Mouse (Mus musculus) forebrain, embryonic 11.5 days (tissue): ENCODE measurements around the gene Tmem108. TPM values are rescaled to one million over a fixed set of nuclear protein-coding genes. Genes with fewer than 3 reads are reported as not detected.

Source experiments
- ATAC-seq: fragments of 200-750 bp; cut with Nextera tagmentation; replicated peaks from 2 replicates; pipeline ENCODE4 v1.8.0; 2017; ENCODE audit warnings: moderate TSS enrichment; ENCODE audit not compliant: low FRiP score
- DNase-seq: peaks from one replicate; pipeline ENCODE4 v3.0.0-alpha.2; 2017; ENCODE audit warnings: low spot score
- H3K27ac ChIP-seq: fragments of 300-500 bp; sonication (generic); 2 replicates; pipeline ENCODE4 v1.5.1; 2014; ENCODE audit warnings: low read depth, low read length
- H3K27me3 ChIP-seq: fragments of 300-500 bp; sonication (generic); 2 replicates; pipeline ENCODE4 v1.6.1; 2014; ENCODE audit warnings: mild to moderate bottlenecking, low read length, mixed read lengths; ENCODE audit not compliant: control insufficient read depth, insufficient read depth
- H3K36me3 ChIP-seq: fragments of 300-500 bp; sonication (generic); 2 replicates; pipeline ENCODE4 v1.6.1; 2014; ENCODE audit warnings: mild to moderate bottlenecking, low read length, moderate library complexity, mixed read lengths; ENCODE audit not compliant: control insufficient read depth, insufficient read depth
- H3K4me1 ChIP-seq: fragments of 300-500 bp; sonication (generic); replicated peaks from 2 replicates; pipeline ENCODE4 v1.6.1; 2014; ENCODE audit warnings: low read length, mixed read lengths; ENCODE audit not compliant: control insufficient read depth, insufficient read depth
- H3K4me2 ChIP-seq: fragments of 300-500 bp; sonication (generic); 2 replicates; pipeline ENCODE4 v1.6.1; 2014; ENCODE audit warnings: low read depth, mild to moderate bottlenecking, low read length, moderate library complexity, mixed read lengths; ENCODE audit not compliant: severe bottlenecking
- H3K4me3 ChIP-seq: fragments of 300-500 bp; sonication (generic); 2 replicates; pipeline ENCODE4 v1.5.1; 2014; ENCODE audit warnings: low read depth, low read length
- H3K9ac ChIP-seq: fragments of 300-500 bp; sonication (generic); 2 replicates; pipeline ENCODE4 v1.6.1; 2014; ENCODE audit warnings: low read length
- H3K9me3 ChIP-seq: fragments of 300-500 bp; sonication (generic); 2 replicates; pipeline ENCODE4 v1.6.1; 2016; ENCODE audit warnings: low read length, mixed read lengths; ENCODE audit not compliant: control insufficient read depth
- WGBS: fragments of 180-500 bp; shearing (Covaris S2); extraction: QIAGEN DNeasy Blood & Tissue Kit; methylation state at CpG from one replicate; pipeline ENCODE4 v1.1.7; 2014; 5-methylcytosine and 5-hydroxymethylcytosine counted together
- polyA plus RNA-seq: library from polyadenylated mRNA; unstranded; fragments of >200 nt; fragmentation: Nextera tagmentation; extraction: Ambion mirVana; gene quantifications from 2 replicates; pipeline ENCODE4 v1.2.1, GENCODE M21; 2014

The Tmem108 gene
- polyA plus RNA-seq, 1 experiment from 2014 or later: 27.2 TPM

DNA sequence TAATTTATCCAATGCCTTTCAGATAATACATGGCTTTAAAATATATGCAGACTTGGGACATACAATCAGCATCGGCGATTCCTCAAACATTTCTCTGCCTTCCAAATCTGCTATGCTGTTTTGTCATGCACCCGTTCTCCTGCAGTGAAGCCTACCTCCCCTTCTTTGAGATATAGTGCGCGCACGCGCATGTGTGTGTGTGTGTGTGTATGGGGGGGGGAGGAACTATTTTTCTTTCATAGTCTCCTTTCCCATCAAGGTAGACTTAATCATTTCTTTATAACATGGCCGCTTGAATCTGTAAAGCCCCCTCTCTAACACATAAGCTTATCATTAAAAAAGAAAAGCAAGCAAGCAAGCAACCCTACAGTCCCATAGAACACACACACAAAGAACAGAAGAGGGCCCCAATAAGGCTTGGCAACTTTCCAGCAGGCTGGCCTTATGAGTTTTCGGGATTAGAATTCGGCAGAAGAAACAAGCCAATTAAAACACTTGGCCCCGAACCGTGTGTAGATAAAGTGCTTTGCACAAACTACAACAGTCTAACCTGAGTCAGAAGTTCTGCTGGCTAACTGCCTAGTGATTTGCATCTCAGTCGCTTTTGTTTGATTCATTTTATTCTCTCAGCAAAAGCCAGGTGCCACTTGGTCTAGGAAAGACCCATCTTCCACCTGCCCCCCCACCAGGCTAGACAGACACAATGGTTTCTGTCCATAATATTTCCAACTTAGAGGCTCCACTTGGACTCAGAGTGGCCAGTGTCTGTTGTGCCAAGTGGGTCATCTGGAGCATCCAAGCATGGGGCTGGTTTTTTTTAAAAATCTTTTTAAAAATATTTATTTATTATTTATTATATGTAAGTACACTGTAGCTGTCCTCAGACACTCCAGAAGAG is 153.2 kb downstream of the Tmem108 start:
- H3K9ac ChIP-seq: no peak overlapping the region
- H3K4me1 ChIP-seq: 0 out of 2 replicates have a peak, but pooled peaks cover 3% of the 10 kb centered on the region
- peak overlapping the region; percentile 57; the same call in 1 of the 2 replicates for H3K27ac ChIP-seq
- H3K27me3 ChIP-seq: no peaks in the 10 kb centered on the region
- ATAC-seq (peak; percentile 89), DNase-seq (peak; percentile 72)
- WGBS: 68% methylated on average over 13 of the region's 13 CpGs
- no peak overlapping the region for H3K4me2 ChIP-seq
- H3K9me3 ChIP-seq: no peaks in the 10 kb centered on the region
- no peaks in the 10 kb centered on the region for H3K36me3 ChIP-seq
- no peak overlapping the region for H3K4me3 ChIP-seq

GRCm38 (mm10) chr9:103606056-103606455 is 155.6 kb downstream of the Tmem108 start:
- no peak for ATAC-seq
- no peak overlapping the region for H3K9ac ChIP-seq
- 90% methylated on average over 1 of the region's 1 CpGs for WGBS

DNA sequence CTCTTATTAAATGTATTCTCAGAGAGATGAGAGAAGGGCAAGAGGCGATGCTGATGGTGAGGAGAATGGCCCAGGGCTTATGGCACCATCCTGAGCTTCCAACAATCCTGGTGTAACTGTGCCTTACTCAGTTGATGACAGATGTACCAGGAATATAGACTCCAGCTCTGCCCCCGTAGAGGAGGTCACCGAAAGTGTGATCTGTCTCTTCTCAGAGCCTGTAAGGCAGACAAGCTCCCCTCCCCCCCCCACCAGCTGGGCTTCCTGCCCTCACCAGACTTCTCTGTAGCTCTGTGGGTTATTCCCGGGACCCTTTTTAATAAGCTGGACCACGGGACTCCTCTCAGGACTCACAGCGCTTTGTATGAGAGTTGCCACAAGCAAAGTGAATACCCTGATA is 157.8 kb downstream of the Tmem108 start:
- Histone ChIP-seq H3K27me3 (no peaks in the 10 kb centered on the region), H3K4me1 (0 out of 2 replicates have a peak, but pooled peaks cover 3% of the 10 kb centered on the region), H3K27ac (no peak overlapping the region), H3K4me2 (no peak overlapping the region), H3K36me3 (no peaks in the 10 kb centered on the region), H3K9ac (no peak overlapping the region), H3K4me3 (no peak overlapping the region), H3K9me3 (no peaks in the 10 kb centered on the region)
- DNase-seq (no peak), ATAC-seq (no peak)
- 83% methylated on average over 6 of the region's 6 CpGs for WGBS

More at GRCm38 (mm10) chr9:103606056-103606455, 155.6 kb downstream of the Tmem108 start:
- Histone ChIP-seq H3K4me2 (no peak overlapping the region), H3K27ac (no peak overlapping the region), H3K27me3 (no peaks in the 10 kb centered on the region), H3K9me3 (no peaks in the 10 kb centered on the region), H3K36me3 (no peaks in the 10 kb centered on the region), H3K4me1 (0 out of 2 replicates have a peak, but pooled peaks cover 3% of the 10 kb centered on the region), H3K4me3 (no peak overlapping the region)
- no peak for DNase-seq

DNA sequence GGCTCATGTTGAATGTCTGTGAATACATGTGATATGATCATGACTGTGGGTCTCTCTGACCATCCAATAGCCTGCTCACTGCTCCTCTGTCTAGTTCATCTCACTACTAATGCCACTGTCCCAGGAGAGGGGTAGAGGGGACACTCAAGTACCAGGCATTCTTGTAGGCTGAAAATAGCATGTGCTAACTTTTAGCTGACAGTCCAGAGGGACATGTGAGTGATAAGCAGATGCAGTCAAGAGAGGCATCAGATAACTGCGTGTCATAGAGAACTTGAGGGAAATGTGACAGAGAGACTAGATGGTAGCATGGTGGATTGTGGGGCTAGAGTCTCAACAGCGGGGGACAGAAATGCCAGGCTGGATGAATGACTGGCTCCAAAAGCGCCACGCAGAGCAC is 159.8 kb downstream of the Tmem108 start:
- H3K36me3 ChIP-seq: no peaks in the 10 kb centered on the region
- no peak overlapping the region for H3K9ac ChIP-seq
- H3K4me1 ChIP-seq: no peaks in the 10 kb centered on the region
- no peak overlapping the region for H3K27ac ChIP-seq
- no peaks in the 10 kb centered on the region for H3K9me3 ChIP-seq
- DNase-seq: no peak
- no peak overlapping the region for H3K4me2 ChIP-seq
- no peaks in the 10 kb centered on the region for H3K27me3 ChIP-seq
- ATAC-seq: no peak
- no peak overlapping the region for H3K4me3 ChIP-seq
- 92% methylated on average over 4 of the region's 4 CpGs for WGBS

DNA sequence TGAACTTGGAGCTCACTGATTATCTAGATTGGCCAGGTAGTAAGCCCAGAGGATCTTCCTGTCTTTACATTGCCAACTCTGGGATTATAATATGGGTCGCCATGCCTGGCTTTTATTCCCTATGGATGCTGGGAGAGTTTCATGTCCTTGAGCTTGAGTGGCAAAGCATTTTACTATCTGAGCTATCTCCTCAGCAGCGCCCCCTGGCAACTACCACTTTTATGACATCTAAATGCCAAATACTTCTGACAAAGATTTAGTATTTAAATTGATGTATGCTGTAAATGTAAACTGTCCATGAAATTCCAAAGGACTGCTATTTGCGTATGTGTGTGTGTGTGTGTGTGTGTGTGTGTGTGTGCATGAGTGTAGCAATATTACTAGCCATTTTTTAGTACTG is 160.8 kb downstream of the Tmem108 start:
- no peak overlapping the region for H3K4me2 ChIP-seq
- no peak overlapping the region for H3K27ac ChIP-seq
- ATAC-seq (no peak), DNase-seq (no peak)
- no peaks in the 10 kb centered on the region for H3K27me3 ChIP-seq
- H3K4me3 ChIP-seq: no peak overlapping the region
- H3K4me1 ChIP-seq: no peaks in the 10 kb centered on the region
- H3K9me3 ChIP-seq: no peaks in the 10 kb centered on the region
- 50% methylated on average over 3 of the region's 3 CpGs for WGBS
- no peaks in the 10 kb centered on the region for H3K36me3 ChIP-seq
- H3K9ac ChIP-seq: no peak overlapping the region

GRCm38 (mm10) chr9:103599908-103600307 is 161.7 kb downstream of the Tmem108 start:
- Histone ChIP-seq H3K4me1 (no peaks in the 10 kb centered on the region; the same call in 1 of the 2 replicates), H3K4me3 (no peak overlapping the region), H3K9me3 (no peaks in the 10 kb centered on the region), H3K9ac (no peak overlapping the region), H3K27ac (no peak overlapping the region), H3K27me3 (no peaks in the 10 kb centered on the region), H3K4me2 (no peak overlapping the region), H3K36me3 (no peaks in the 10 kb centered on the region)
- no peak for DNase-seq
- no peak for ATAC-seq
- WGBS: 89% methylated on average over 3 of the region's 3 CpGs

DNA sequence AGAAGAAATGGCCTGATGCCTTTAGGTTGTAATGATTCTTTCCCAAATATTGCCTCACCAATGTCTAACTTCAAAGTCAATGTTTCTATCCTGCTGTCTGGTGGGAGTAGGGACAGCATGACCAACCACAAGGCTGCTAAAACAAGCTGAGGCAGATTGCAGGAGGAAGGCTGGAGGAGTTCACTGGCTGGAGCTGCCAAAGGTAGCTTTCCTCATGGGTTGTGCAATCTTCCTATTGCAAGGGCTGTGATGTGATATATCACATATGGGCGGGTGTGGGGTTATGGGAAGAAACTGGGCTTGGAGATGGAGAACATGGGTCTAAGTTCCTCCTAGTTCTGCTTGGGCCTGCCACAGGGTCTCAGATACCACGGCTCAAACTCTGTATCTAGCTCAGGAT is 163.8 kb downstream of the Tmem108 start:
- DNase-seq (no peak), ATAC-seq (no peak)
- H3K4me3 ChIP-seq: no peak overlapping the region
- H3K9me3 ChIP-seq: no peaks in the 10 kb centered on the region
- H3K9ac ChIP-seq: no peak overlapping the region
- no peak overlapping the region for H3K4me2 ChIP-seq
- no peaks in the 10 kb centered on the region for H3K27me3 ChIP-seq
- H3K27ac ChIP-seq: no peak overlapping the region
- peaks cover 5% of the 10 kb centered on the region; the same call in 1 of the 2 replicates for H3K4me1 ChIP-seq
- WGBS: 86% methylated on average over 2 of the region's 2 CpGs
- no peaks in the 10 kb centered on the region for H3K36me3 ChIP-seq

GRCm38 (mm10) chr9:103595190-103595837 is 166.3 kb downstream of the Tmem108 start:
- no peaks in the 10 kb centered on the region for H3K27me3 ChIP-seq
- no peak overlapping the region for H3K4me3 ChIP-seq
- no peak overlapping the region for H3K9ac ChIP-seq
- DNase-seq: peak; percentile 87
- H3K4me1 ChIP-seq: peaks cover 5% of the 10 kb centered on the region; the same call in 1 of the 2 replicates
- WGBS: 38% methylated on average over 6 of the region's 6 CpGs
- H3K9me3 ChIP-seq: no peaks in the 10 kb centered on the region
- ATAC-seq: peak; percentile 92
- H3K4me2 ChIP-seq: no peak overlapping the region
- no peak overlapping the region for H3K27ac ChIP-seq
- no peaks in the 10 kb centered on the region for H3K36me3 ChIP-seq
